Mouse (Mus musculus) neural tube, embryonic 10.5 days (tissue): ENCODE measurements around the gene Agtr1a.
A peak's percentile ranks its signal among the peaks of the same experiment; 100 is the strongest.

Experiments used
- DNase-seq: peaks from one replicate; pipeline ENCODE4 v3.0.0-alpha.2; 2017; ENCODE audit warnings: low spot score; ENCODE audit errors: extremely low spot score

The Agtr1a gene

GRCm38 (mm10) chr13:30336148-30336801, at the start of gene Agtr1a:
Gene Agtr1a (plus strand): TSS chr13:30336441.
- peak; percentile 74 for DNase-seq

DNA sequence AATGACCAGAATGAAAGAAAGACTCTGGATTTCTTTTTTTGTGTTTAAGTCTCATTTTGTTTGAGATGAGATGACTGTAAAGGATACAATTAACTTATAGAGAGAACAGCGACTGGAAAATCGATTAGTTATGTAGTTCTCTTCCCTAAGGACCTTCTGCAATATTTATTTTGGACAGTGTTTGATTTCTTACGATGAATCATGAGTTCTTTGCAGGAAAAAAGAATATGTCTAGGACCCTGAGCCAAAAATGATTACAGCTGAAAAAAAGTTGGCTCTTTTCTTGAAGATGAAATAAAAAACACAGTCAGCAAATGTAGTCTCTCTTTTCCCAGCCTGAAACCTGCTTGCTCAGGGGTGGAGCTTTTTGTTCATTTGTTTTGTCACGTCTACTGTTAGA, 26.0 kb upstream of the Agtr1a start:
- no peak for DNase-seq

- DNase-seq = no peak
Observed at GRCm38 (mm10) chr13:30324669-30325346, 11.4 kb upstream of the Agtr1a start.

DNA sequence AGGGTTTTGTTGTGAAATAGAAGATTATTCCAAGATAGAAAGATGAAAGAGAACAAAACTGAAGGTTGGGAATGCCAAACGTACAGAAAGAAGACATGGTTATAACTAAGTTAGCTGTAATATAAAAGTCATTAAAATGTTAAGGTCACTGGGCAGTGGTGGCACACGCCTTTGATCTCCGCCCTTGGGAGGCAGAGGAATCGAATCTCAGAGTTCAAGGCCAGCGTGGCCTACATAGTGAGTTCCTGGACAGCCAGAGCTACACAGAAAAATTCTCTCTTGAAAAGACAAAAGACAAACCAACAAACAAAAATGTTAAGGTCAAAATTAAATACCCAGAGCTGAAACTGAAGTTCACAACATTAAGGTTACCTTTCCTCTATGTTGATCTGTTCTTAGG, 5.2 kb upstream of the Agtr1a start:
- no peak for DNase-seq

DNA sequence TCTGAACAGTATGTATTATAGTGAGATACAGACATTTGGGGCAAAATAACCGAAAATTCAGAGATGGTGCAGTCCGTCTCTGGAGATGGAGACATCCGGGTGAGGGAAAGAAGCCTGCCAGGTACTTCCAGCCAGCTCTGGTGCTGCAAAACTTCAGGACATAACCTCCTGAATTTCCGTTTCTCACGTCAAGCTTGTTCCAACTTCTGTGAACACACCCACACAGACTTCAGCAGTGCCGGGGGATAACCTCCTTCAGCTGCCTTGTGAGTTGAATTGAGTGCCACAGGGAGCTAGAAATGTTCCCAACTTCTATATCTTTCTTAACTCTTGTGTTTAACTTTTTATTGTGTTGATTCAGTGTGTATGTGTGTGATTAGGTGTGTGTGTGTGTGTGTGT, 4.4 kb upstream of the Agtr1a start:
- no peak for DNase-seq

- DNase-seq = no peak
Observed at GRCm38 (mm10) chr13:30332581-30332980, 3.7 kb upstream of the Agtr1a start.

DNA sequence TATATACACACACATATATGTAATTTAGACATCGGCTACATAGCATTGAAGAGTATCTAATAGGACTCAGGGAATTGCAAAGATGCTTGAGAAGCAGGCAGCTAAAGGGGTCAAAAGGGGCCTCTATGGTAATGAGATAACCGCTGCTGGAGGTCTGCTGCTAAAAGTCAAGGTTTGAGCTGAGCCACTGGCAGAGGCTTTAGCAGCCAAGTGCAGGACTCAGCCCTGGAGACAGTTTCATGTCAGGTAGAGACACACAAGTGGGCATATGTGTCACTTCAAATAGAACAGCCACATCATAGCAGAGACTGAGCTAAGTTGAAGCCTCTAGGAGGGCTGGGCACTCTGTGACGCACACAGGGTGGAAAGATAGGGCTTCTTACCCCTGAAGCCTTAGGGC, 1.6 kb upstream of the Agtr1a start:
- no peak for DNase-seq

DNA sequence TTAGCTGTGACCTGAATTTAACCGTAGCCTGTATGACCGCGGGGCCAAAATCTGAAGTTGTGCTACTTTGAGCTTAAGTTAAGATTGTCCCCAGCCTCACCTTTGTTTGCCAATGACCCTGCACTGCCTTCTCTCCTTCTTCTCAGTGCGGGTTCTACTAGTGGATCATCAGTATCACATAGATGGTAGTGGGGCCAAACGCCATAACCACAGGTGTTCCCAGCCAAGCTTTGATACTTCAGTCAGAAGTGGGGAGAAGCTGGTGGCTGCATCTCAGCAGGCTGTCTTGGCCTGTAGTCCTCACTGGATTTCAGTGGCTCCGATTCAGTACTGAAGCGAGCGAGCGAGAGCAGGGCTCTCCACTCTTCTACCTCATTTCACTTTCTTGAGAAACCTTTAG, 672 bp downstream of the Agtr1a start:
- peak; percentile 21 for DNase-seq

GRCm38 (mm10) chr13:30337646-30338045, 1.4 kb downstream of the Agtr1a start:
- DNase-seq = no peak

- no peak for DNase-seq
Observed at GRCm38 (mm10) chr13:30338576-30338975, 2.3 kb downstream of the Agtr1a start.

GRCm38 (mm10) chr13:30339927-30340326, 3.7 kb downstream of the Agtr1a start:
- no peak for DNase-seq

DNA sequence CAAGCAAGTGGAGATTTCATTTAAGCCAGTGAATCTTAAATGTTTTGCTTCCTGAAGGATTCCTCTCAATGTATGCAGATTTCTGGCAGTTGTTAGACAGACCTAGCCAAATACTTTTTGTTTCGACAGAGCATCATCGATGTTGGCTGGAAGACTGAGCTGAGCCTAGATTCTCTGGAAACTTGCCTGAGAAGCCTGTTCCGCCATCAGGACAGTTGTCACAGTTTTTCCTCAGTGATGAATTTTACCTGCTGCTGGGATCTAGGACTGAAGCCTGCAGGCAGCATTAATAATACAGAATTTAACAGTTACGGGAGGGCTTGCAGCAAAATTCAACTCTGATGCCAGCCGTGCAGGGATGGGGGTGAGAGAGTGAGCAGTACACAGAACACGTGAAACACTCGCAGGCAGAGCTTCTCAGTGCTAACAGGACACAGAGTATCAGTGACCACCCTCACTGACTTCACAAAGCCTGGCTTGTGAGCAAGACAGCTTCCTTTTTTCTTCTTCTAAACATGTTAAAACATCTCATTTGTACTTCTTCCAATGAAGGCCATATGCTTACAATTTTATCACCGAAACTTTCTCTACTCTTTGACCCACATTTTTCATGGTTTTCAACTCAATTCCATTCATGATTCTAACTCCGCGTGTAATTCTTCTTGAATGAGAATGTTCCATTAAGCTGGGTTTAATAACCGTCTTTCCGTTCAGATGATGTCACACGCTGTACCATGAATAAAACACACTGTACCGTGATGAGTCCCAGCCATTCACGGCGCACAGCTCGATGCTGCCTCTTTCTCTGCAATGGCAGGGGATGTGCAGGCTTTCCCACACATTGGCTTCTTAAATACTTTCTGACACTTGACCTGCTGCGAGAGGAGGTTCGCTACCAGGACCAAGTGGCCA, 6.0 kb downstream of the Agtr1a start:
- no peak for DNase-seq

DNA sequence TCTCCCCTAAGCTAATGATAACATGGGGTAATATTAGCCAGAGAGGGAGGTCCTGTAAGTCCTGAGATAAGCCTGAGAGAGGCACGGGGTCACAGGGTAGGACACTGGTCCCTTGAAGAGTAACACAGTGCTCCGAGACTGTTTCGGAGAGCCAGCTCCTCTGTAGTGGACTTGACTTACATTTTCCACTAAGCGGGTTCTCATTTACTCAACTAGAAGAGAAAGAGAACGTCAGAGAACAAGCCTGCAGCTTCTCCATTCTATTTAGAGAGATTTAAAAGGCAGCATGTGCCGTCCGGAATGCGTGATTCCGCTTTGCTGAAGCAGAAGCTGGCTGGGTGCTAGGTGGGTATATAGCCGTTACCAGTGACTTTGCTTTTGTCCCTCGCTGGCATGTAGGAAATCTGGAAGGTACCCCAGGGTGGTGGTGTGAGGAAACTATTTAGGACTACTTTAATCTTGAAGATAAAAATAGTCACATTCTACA, 9.2 kb downstream of the Agtr1a start:
- no peak for DNase-seq

- DNase-seq = no peak
Observed at GRCm38 (mm10) chr13:30346881-30347280, 10.6 kb downstream of the Agtr1a start.

DNA sequence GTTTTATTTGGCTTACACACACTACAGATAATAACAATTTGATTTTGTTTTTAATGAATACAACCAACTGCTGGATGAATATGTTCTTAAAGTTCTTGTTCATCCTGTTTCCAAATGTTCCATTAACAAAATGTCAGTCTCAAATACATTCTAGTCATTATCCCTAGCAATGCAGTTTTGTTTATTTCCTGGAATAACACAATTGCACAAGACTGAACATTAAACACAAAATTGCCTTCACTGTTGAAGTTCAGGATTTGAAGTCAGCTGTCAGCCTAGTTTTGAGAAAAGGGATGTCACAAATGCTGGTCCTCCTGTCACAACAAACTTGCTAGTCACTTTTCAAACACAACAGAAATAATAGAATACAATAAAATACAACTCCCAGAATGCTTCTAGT, 12.1 kb downstream of the Agtr1a start:
- DNase-seq = no peak

DNA sequence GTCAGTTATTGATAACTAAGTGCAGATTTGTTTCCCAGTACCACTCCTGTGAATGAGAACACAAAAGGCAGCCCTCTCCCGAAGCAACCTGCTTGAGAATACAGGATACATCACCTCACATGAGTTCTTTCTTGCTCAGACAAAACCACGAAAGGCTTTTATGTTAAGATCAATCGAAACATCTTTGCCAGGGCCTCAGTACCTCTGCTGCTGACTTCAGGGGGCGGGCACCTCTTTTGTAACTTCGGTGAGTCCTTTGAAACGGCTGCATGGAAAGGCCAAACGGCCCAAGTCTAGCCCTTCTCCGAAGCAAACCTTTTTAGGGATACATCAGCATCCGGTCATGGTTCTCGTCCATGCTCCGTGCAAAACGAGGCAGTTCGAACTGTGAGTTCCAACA, 15.7 kb downstream of the Agtr1a start:
- DNase-seq = no peak

DNA sequence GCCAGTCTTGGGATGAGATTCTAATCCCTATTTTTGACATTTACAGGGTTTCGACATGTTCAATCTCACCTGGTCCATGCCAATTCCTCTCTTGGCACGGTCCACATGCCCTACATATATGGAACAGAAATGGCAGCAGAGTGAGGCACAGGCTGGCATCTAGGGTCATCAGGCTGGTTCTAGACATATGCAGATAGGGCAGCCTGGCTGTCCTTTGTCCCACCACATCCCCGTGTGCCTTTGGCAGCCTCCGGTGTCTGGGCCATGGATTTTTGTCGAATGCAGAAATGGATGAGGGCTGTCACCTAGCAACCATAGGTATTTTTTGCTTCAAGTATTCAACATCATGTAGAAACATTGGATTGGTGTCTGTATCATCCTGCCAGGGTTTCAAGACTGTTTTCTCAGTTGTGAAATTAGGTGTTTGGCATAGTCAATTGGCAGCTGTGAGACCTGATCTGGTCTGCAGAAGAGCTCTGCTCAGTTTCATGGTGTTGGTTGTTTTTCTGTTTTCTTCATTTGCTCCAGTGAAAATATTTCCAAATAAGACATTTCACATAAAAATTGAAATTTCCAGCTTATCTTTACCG, 18.8 kb downstream of the Agtr1a start:
- DNase-seq = no peak

DNA sequence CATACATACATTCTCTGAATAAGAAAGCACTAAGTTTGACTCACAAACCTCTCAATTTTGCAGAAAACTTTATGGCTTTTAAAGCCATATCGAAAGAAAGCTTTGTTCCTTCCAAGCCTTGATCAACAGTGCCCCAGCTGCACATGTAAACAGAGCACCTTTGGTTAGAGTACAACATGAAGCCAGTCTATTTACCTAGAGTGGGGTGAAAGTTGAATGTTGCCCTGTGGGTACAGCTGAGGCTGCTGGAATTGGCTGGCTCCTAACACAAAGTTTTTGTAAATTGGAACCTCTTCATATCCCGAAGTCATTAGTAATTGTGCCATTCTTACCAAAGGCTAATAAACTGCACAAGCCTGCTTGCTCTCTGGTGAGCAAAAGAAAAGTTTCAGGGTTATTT, 19.7 kb downstream of the Agtr1a start:
- DNase-seq = no peak

DNA sequence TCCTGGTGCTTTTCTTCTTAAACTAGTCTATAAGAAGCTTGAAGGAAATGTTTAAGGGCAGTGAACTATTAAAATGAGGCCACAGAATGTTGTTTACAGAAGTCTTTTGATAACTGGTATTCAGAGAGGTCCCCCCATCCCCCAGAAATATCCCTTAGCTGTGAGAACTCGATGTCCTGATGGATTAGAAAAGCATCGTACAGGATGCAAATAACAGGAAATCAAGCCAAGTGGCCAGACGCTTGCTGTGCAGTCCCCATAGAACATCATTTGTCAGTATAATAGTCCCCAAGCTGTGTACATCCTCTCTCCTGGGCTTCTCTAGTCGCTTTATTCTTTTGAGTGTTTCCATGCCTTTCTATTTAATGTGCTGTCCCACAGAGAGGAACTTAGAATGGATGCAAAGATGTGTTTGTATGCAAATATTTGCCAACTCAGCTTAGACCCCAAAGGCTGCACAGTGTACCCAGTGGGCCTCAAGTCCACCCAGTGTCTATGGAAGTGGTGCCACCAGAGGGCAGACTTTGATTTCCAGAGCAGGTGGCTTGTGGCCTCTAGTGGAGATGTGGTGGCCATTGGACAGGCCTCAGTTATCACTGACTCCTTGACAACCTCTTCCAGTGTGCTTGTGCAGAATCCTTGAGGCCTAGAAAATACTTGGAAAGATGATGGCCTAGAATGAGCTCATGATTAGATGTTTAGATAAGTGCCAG, 22.4 kb downstream of the Agtr1a start:
- no peak for DNase-seq

DNA sequence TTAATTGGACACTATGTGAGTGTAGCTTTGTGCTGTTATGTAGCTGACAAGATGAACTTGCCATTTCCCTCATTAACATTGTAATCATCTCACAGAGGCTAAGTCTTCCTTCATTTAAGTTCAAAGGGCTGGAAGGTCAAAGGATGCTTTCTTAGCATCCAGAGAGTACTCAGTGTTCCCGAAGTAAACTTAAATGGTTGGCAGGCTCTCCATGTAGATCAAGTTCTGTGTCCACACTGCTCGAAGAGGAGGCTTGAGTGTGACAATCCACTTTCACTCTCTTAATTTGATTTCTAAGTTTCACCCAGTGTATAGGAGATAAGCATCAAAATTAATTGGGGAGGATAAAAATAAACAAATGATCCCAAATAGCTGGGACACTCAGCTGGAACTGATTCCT, 23.6 kb downstream of the Agtr1a start:
- no peak for DNase-seq

GRCm38 (mm10) chr13:30361002-30361401, 24.8 kb downstream of the Agtr1a start:
- DNase-seq = no peak
